Mouse (Mus musculus) left cerebral cortex, postnatal 10 days (tissue): ENCODE measurements around the gene Emx2. TPM values are rescaled to one million over a fixed set of nuclear protein-coding genes. Genes with fewer than 3 reads are reported as not detected.

Source experiments
- DNase-seq, 2 experiments: peaks; one replicate each; pipeline ENCODE4 v3.0.0; 2021 to 2022; ENCODE audit warnings: low spot score in 2 of 2, mixed read lengths in 1 of 2; ENCODE audit errors: extremely low spot score in 1 of 2
- intact Hi-C: fragments of 180-260 bp; cut with DNase I; formaldehyde crosslinking; loops from one replicate; pipeline ENCODE4 v1.15.1; 2025
- total RNA-seq, 2 experiments: library from RNA; stranded (reverse); gene quantifications; 2 replicates each; pipeline ENCODE4 v1.2.3; 2021

The Emx2 gene
- total RNA-seq: 10 to 100 TPM in 1 of 2 experiments, 1 to 10 TPM in 1; 9.0 to 10.2 TPM

DNA sequence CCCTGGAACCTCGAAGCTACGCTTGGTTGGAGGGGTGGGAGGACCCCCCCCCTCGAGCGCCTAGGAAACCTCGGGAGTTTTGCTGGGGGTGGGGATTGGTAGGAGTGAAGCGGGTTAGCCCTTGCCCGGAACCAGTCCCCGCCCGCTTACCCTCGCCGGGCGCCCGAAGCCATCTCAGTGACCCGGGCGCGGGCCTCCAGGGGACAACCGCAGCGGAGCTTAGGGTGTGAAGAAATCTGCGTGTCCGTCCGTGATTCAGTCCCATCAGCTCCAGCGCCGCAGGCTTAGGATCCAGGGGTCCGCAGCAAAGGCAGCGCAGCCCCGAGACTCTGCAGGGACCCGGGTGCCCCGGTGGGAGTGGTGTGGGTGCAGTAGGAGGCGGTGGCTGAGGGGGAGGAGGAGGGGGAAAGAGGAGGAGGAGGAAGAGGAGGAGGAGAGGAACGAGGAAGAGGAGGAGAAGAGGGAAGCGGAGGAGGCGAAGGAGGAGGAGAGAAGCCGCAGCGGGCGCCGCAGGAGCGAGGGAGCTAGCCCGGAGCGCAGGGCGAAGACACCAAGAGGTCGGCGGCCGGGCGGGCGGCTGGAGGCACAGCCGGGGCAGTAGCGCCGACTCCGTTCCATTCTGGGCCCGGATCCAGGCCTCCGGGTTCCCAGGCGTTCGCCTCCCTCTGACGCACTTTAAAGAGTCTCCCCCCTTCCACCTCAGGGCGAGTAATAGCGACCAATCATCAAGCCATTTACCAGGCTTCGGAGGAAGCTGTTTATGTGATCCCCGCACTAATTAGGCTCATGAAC is at the start of gene Emx2:
Gene Emx2 (plus strand): TSS at position 422 of the 792 bp plus-strand sequence.
- DNase-seq: peak; percentile 75 to 81
- intact Hi-C loops: no loop called here

GRCm38 (mm10) chr19:59414128-59414527 is 44.0 kb upstream of the Emx2 start:
- DNase-seq: no peak
- intact Hi-C loops: loop anchor here (10.0 kb wide), 2 partner anchors 901 to 1001 kb away; no protein-coding TSS in a partner anchor

DNA sequence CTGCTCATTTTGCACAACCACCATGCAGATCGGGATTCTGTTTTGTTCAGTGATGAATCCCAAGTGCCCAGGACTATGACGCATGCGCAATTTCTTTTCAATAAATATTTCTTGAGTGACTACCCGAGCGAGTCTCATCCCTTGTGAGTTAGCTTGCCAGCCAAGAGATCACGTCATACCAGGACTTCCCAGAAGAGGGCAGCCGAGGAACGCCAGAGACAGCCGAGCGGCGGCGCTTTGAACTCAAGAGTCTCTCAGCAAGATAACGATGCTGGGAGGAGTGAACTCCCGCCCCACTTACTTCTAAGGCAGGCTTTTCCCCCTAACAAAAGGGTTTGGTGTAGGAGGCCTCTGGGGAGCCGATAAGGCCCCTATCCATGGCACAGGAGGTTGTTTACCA is 40.1 kb upstream of the Emx2 start:
- DNase-seq: peak; percentile 89 to 91
- intact Hi-C loops: loop anchor here (10.0 kb wide), 2 partner anchors 897 to 997 kb away; no protein-coding TSS in a partner anchor

GRCm38 (mm10) chr19:59418671-59419070 is 39.5 kb upstream of the Emx2 start:
- DNase-seq: no peak
- intact Hi-C loops: loop anchor here (10.0 kb wide), 2 partner anchors 896 to 996 kb away; no protein-coding TSS in a partner anchor

DNA sequence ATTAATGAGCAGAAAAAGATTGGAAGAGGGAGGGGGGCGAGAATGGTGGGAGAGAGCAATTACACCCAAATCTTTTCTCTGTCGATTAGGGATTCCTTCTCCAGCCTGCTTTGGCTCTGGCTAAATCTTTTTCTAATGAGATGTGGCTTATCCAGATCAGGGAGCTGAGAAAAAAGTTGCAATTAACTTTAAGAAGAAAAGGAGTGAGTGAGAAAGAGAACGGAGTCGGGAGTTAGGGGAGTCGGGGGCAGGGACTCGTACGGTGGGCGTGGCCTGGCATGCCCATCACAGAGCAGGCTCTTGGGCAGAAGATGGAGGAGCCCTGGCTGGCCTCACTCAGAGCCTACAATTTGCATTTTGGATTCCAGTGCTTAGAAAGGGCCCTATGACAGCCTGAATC is 35.8 kb upstream of the Emx2 start:
- DNase-seq: no peak
- intact Hi-C loops: no loop called here

GRCm38 (mm10) chr19:59423685-59424084 is 34.5 kb upstream of the Emx2 start:
- no peak for DNase-seq
- intact Hi-C loops: no loop called here

GRCm38 (mm10) chr19:59424975-59425374 is 33.2 kb upstream of the Emx2 start:
- intact Hi-C loops: no loop called here
- DNase-seq: no peak

- DNase-seq: peak in 1 of 2 experiments; percentile 46
Measured at GRCm38 (mm10) chr19:59432286-59432685, 25.9 kb upstream of the Emx2 start.

DNA sequence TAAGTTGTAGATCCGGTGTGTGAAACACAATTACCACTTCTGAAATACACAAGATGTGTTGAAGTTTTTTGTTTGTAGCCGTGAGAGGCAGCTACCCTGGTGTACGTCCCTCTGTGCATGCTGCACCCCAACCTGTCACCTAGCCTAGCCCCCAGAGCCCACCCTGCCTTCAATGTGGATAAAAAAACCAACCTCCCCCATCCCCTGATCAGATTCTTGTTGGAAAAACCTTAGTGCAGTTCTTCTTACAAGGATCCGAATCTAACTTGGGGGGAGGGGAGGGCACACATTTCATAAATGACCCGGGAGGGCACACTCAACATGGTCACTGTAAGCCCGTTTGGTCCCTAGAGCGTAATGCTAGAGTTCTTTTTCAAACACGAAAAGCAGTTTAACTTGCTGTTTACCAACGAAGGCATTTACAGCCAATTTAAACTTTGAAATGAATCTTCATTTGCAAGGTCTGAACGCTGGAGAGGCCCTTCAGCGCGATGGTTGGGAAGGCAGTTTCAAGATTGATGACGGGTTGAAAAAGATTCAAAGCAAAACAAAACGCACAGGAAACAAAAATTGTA is 7.5 kb upstream of the Emx2 start:
- intact Hi-C loops: loop anchor here (5.0 kb wide), 1 partner anchor 862 kb away; no protein-coding TSS in a partner anchor
- no peak for DNase-seq

More at GRCm38 (mm10) chr19:59432286-59432685, 25.9 kb upstream of the Emx2 start:
- intact Hi-C loops: no loop called here

- intact Hi-C loops: loop anchor here (5.0 kb wide), 1 partner anchor 861 kb away; no protein-coding TSS in a partner anchor
- no peak for DNase-seq
Measured at GRCm38 (mm10) chr19:59451441-59451951, 6.7 kb upstream of the Emx2 start.

DNA sequence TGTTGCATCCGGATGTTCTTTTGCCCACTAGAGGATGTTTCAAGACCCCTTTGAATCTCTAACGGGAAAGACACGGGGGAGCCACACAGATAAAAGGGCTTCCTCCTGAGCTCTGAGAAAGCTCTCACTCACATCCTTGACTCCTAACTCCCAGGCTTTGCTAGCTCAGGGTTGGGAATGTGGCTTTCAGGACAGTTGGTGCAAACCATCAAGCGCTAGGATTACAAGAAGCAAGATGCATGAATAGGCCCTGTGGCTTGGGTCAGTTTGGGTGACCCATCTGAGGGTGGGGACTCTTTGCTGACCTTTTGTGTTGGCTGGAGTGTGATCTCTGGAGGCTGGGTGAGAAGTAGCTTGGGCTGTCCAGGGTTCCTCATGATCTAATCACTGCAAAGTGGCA is 5.9 kb upstream of the Emx2 start:
- DNase-seq: no peak
- intact Hi-C loops: loop anchor here (5.0 kb wide), 1 partner anchor 860 kb away; no protein-coding TSS in a partner anchor

- DNase-seq: no peak
- intact Hi-C loops: loop anchor here (5.0 kb wide), 1 partner anchor 859 kb away; no protein-coding TSS in a partner anchor
Measured at GRCm38 (mm10) chr19:59453591-59453990, 4.6 kb upstream of the Emx2 start.

DNA sequence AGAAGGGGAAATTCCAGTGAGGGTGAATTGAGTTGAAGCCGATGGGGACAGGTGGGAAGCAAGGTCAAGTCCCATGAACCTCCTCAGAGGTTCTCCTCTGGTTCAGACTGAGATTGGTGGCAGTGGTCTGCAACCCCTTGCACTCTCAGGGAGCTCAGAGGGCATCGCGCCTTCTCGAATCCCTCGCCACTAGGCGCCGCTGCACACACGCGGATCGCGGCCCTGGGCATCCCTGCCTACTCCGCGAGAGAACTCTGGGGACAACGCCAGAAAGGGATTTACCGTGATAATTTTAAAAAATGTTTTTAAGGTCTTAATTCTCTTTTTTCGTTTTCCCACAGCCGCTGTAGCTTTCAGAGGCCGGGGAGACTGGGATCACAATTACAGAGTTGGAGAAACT is 4.0 kb upstream of the Emx2 start:
- intact Hi-C loops: loop anchor here (2.0 to 5.0 kb wide), 2 partner anchors 691 to 858 kb away; no protein-coding TSS in a partner anchor

GRCm38 (mm10) chr19:59455671-59456070 is 2.5 kb upstream of the Emx2 start:
- intact Hi-C loops: loop anchor here (2.0 kb wide), 1 partner anchor 689 kb away; no protein-coding TSS in a partner anchor
- no peak for DNase-seq

More for the DNA sequence above, 4.0 kb upstream of the Emx2 start:
- DNase-seq: peak; percentile 62 to 81

GRCm38 (mm10) chr19:59457011-59457945 is 894 bp upstream of the Emx2 start:
- intact Hi-C loops: no loop called here
- DNase-seq: peak in 1 of 2 experiments; percentile 48

DNA sequence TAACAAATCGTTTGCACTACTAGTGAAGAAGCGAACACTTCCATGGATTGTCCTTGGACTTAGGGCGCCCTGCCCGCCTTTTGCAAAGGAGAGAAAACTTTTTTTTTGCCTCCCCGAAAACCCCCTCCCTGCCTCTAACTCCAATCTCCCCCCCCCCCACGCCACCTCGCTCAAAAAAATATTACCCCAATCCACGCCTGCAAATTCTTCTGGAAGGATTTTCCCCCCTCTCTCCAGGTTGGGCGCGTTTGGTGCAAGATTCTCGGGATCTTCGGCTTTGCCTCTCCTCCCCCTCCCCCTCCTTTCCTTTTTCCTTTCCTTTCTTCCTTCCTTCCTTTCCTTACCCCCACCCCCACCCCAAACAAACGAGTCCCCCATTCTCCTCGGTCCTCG is 567 bp downstream of the Emx2 start:
- DNase-seq: no peak
- intact Hi-C loops: no loop called here

DNA sequence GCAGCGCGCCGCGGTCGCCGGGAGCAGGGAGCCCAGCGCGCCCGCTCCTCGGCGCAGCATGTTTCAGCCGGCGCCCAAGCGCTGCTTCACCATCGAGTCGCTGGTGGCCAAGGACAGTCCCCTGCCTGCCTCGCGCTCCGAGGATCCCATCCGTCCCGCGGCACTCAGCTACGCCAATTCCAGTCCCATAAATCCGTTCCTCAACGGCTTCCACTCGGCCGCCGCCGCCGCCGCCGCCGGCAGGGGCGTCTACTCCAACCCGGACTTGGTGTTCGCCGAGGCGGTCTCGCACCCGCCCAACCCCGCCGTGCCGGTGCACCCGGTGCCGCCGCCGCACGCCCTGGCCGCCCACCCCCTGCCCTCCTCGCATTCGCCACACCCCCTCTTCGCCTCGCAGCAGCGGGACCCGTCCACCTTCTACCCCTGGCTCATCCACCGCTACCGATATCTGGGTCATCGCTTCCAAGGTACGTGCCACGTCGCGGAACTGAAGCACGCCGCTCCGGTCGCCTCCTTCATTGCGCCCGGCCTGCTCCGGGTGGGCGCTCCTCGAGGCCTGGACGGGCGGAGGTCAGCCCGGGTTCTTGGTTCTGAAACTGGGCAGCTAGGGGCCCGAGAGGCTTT is 1.1 kb downstream of the Emx2 start:
- peak in 1 of 2 experiments; percentile 59 for DNase-seq
- intact Hi-C loops: no loop called here

GRCm38 (mm10) chr19:59459811-59460241 is 1.7 kb downstream of the Emx2 start:
- DNase-seq: no peak
- intact Hi-C loops: loop anchor here (5.0 kb wide), 1 partner anchor 482 kb away; the partner anchor contains the start of gene Rab11fip2
